15 mouse cellular contexts compared by ENCODE assay signal in the genomic region with DNA sequence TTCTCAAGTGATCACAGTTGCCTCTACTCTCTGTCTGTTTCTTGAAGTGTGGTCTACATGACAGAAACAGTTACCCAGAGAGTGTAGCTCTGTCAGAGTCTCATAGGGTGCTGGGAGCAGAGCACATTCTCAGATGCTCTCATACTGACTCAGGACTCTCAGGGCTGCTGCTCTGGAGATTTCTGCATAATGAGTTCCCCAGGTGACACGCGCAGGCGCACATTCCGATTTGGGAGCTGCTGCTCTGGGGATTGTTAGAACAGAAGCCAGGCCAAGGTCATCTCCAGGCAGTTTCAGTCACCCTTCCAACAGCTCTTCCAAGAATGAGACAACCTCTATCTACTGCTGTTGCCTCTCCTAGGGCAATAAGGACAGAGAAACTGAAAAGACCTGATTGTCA. TPM values are rescaled to one million over a fixed set of nuclear protein-coding genes. Genes with fewer than 3 reads are reported as not detected.
DNase-seq lines count a peak whose midpoint lies in the region; TF ChIP-seq lines count a peak whose summit lies in the region.
"Had no signal": no experiment of that assay in that cellular context is flagged by ENCODE, and none has a peak within 500 bp of the region (broad histone marks: within the 10 kb centered on the region; RNA-seq: fewer than 3 reads in every experiment).

No protein-coding gene starts in this region.

- peaks cover 3 to 26% of the 10 kb centered on the region in 2 experiments; a peak in 2 of 4 replicates for H3K4me1 ChIP-seq in ES-E14 (ENCODE audit: control insufficient read depth in 2 of 2, insufficient read depth in 2 of 2, low read length in 2 of 2, poor library complexity in 1 of 2)
- no peaks in the 10 kb centered on the region for H3K4me1 ChIP-seq in cerebellum, adult 2 months (ENCODE audit: control insufficient read depth, insufficient read depth, low read length)

- TF ChIP-seq CTCF in cerebellum, adult 2 months (IDR thresholded peaks at IDR 0.05; ENCODE audit: borderline replicate concordance, insufficient read depth, low read depth, low read length), result no peak

- 0 out of 2 replicates have a peak overlapping the region, but pooled peaks have one; percentile 18 for H3K9ac ChIP-seq in ES-E14 (ENCODE audit: insufficient read depth, low read depth, low read length, poor library complexity, severe bottlenecking)
- H3K9ac ChIP-seq: forebrain, postnatal 0 days; lung, embryonic 15.5 days; neural tube, embryonic 12.5 days had no signal

- no peaks in the 10 kb centered on the region; the same call in 1 of the 2 replicates for H3K36me3 ChIP-seq in ES-E14 (ENCODE audit: control insufficient read depth, insufficient read depth, low read length, poor library complexity, severe bottlenecking)
- H3K36me3 ChIP-seq: lung, embryonic 15.5 days; neural tube, embryonic 12.5 days had no signal

- H3K4me3 ChIP-seq in ES-E14 (ENCODE audit: insufficient read depth in 1 of 2, low read depth in 1 of 2, low read length in 2 of 2, poor library complexity in 1 of 2, severe bottlenecking in 1 of 2), result no peak overlapping the region
- no peak overlapping the region for H3K4me3 ChIP-seq in cerebellum, adult 2 months (replicated peaks; ENCODE audit: insufficient read depth, low read depth, low read length)
- H3K4me3 ChIP-seq: layer of hippocampus, adult 2 months; lung, embryonic 15.5 days; neural tube, embryonic 12.5 days had no signal

- H3K27ac ChIP-seq in ES-E14 (ENCODE audit: insufficient read depth, low read depth, low read length, poor library complexity, severe bottlenecking), result peak overlapping the region; percentile 64
- H3K27ac ChIP-seq in cerebellum, adult 2 months (ENCODE audit: insufficient read depth, low read length), result no peak overlapping the region
- H3K27ac ChIP-seq: layer of hippocampus, adult 2 months; lung, embryonic 15.5 days; neural tube, embryonic 12.5 days; stomach, postnatal 0 days had no signal

- H3K9me3 ChIP-seq in ES-E14 (ENCODE audit: control insufficient read depth, insufficient read depth, low read depth, low read length), result no peaks in the 10 kb centered on the region
- H3K9me3 ChIP-seq: lung, embryonic 15.5 days; neural tube, embryonic 12.5 days had no signal

- TF ChIP-seq POLR2A in cerebellum, adult 2 months (IDR thresholded peaks at IDR 0.05; ENCODE audit: borderline replicate concordance, insufficient read depth, low read length), result no peak

- H3K27me3 ChIP-seq in cerebellum, adult 2 months (ENCODE audit: control insufficient read depth, insufficient read depth, low read length), result no peaks in the 10 kb centered on the region
- H3K27me3 ChIP-seq: CH12.LX; lung, embryonic 15.5 days; neural tube, embryonic 12.5 days had no signal

- in situ Hi-C loops in ES-E14 (cut with MboI; ENCODE audit: low sequenced_read_pairs in 2 of 2, unreplicated experiment in 2 of 2), result no loop called here

- DNase-seq in ES-E14 (ENCODE audit: low read depth, low spot score), result no peak
- DNase-seq in adrenal gland, adult (ENCODE audit: inconsistent age in 2 of 2, low spot score in 1 of 2), result peak; percentile 89 to 94
- peak; percentile 27 to 35 for DNase-seq in heart, adult 9 months (ENCODE audit: low spot score in 2 of 2)
- DNase-seq in heart, postnatal 4 days, result peak; percentile 54
- no peak for DNase-seq in layer of hippocampus, adult 8-10 months (ENCODE audit: low spot score in 2 of 2)
- DNase-seq in lung, postnatal 14 days, result no peak
- DNase-seq in layer of hippocampus, adult 9-11 months, result no peak
- no peak for DNase-seq in cerebellum, adult 2 months
- DNase-seq: cerebellum, adult 9-10 months had no signal

- WGBS in cerebellum, adult 2 months, result 86% methylated on average over 4 of the region's 4 CpGs

TF ChIP-seq in ES-E14, 5 proteins besides CTCF, POLR2A, EP300 and RAD21:
- TF ChIP-seq MAFK (IDR thresholded peaks at IDR 0.05; ENCODE audit: insufficient read depth, low read depth, low read length) (no peak), CHD2 (IDR thresholded peaks at IDR 0.05; ENCODE audit: low read depth, low read length) (no peak), HCFC1 (IDR thresholded peaks at IDR 0.05; ENCODE audit: borderline replicate concordance, insufficient read depth, low read length) (no peak), ZC3H11A (IDR thresholded peaks at IDR 0.05; ENCODE audit: borderline replicate concordance, low read depth, low read length) (no peak), ZNF384 (IDR thresholded peaks at IDR 0.05; ENCODE audit: low read depth, low read length) (no peak)

RNA-seq across cellular contexts. Expression of a gene that starts 3.2 kb away (rescaled TPM):
- total RNA-seq in ES-E14 (2012; rRNA removed), result 52.5 and 72.7 TPM in 2 replicates
- total RNA-seq in heart, postnatal 4 days (2021), result 10 to 100 TPM; 15.2 to 16.9 TPM
- 10 to 100 TPM; 23.4 to 33.0 (median 30.0) TPM for total RNA-seq in layer of hippocampus, adult 8-10 months (2022)
- polyA plus RNA-seq in cerebellum, adult 2 months (2012; rRNA removed), result 17.6 and 18.5 TPM in 2 replicates

RNA-seq across cellular contexts. Expression of a gene that starts 43.0 kb away (rescaled TPM):
- 41.8 and 64.6 TPM in 2 replicates for total RNA-seq in ES-E14 (2012; rRNA removed)
- total RNA-seq in heart, postnatal 4 days (2021), result 100 to 1,000 TPM; 265 to 269 TPM
- 100 to 1,000 TPM; 310 to 407 (median 358) TPM for total RNA-seq in layer of hippocampus, adult 8-10 months (2022)
- polyA plus RNA-seq in cerebellum, adult 2 months (2012; rRNA removed), result 185 and 190 TPM in 2 replicates

Comparison
In these comparisons a context has a peak if more than half of its experiments do, and no peak if none do; other contexts are left out.
1. DNase-seq: peak in adrenal gland, adult (2 of 2), heart, adult 9 months (2 of 2) and heart, postnatal 4 days (single experiment); none in ES-E14 (single experiment), layer of hippocampus, adult 8-10 months (0 of 2), lung, postnatal 14 days (single experiment), layer of hippocampus, adult 9-11 months (single experiment) and cerebellum, adult 2 months (0 of 2).